Mouse (Mus musculus) stomach, embryonic 15.5 days (tissue): Measurements from ENCODE around the gene Shb. TPM values are rescaled to one million over a fixed set of nuclear protein-coding genes. Genes with fewer than 3 reads are reported as not detected.

Experiments used
- ATAC-seq: fragments of 200-750 bp; cut with Nextera tagmentation; 2 replicates; pipeline ENCODE4 v1.8.0; 2017; ENCODE audit warnings: low read depth, moderate number of reproducible peaks, moderate TSS enrichment; ENCODE audit not compliant: insufficient read depth, low FRiP score
- H3K27ac ChIP-seq: fragments of 300-500 bp; sonication (generic); 2 replicates; pipeline ENCODE4 v1.5.1; 2015; ENCODE audit warnings: mild to moderate bottlenecking, inconsistent platforms
- H3K27me3 ChIP-seq: fragments of 300-500 bp; sonication (generic); replicated peaks from 2 replicates; pipeline ENCODE4 v1.6.1; 2015; ENCODE audit warnings: inconsistent platforms
- H3K36me3 ChIP-seq: fragments of 300-500 bp; sonication (generic); 2 replicates; pipeline ENCODE4 v1.6.1; 2015; ENCODE audit warnings: inconsistent platforms
- H3K4me1 ChIP-seq: fragments of 300-500 bp; sonication (generic); 2 replicates; pipeline ENCODE4 v1.6.1; 2015; ENCODE audit warnings: inconsistent platforms
- H3K4me2 ChIP-seq: fragments of 300-500 bp; sonication (generic); 2 replicates; pipeline ENCODE4 v1.6.1; 2015; ENCODE audit warnings: mild to moderate bottlenecking, inconsistent platforms
- H3K4me3 ChIP-seq: fragments of 300-500 bp; sonication (generic); replicated peaks from 2 replicates; pipeline ENCODE4 v1.5.1; 2015; ENCODE audit warnings: inconsistent platforms
- H3K9ac ChIP-seq: fragments of 300-500 bp; sonication (generic); 2 replicates; pipeline ENCODE4 v1.6.1; 2015; ENCODE audit warnings: inconsistent platforms
- H3K9me3 ChIP-seq: fragments of 300-500 bp; sonication (generic); 2 replicates; pipeline ENCODE4 v1.6.1; 2016; ENCODE audit warnings: inconsistent platforms
- WGBS: fragments of 180-500 bp; shearing (Covaris S2); methylation state at CpG from one replicate; pipeline ENCODE4 v1.1.7; 2015; 5-methylcytosine and 5-hydroxymethylcytosine counted together
- polyA plus RNA-seq: library from polyadenylated mRNA; unstranded; fragments of >200 nt; fragmentation: Nextera tagmentation; extraction: Ambion mirVana; gene quantifications from 2 replicates; pipeline ENCODE4 v1.2.1, GENCODE M21; 2015

Shb gene
- polyA plus RNA-seq, 1 experiment from 2014 or later, result 5.8 TPM

DNA sequence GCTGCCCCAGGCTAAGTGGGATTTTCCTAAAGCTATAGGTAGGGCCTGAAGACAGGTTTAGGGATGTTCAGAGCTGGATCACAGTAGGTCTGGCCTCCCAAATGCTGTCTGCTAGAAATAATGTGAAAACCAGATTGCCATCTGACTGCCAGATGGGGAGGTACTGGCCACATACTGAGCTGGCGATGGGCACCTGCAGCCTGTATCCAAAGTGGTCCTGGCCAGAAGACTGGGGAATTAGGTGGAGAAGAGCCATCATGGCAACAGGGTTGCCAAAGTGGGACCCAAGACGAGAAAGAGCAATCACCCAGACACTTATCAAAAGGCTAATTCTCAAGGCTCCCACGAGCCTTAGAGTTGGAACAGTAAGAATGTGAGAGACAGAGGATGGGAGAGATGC, 6.1 kb downstream of the Shb start:
- no peaks in the 10 kb centered on the region for H3K9me3 ChIP-seq
- no peak overlapping the region for H3K4me2 ChIP-seq
- no peak overlapping the region for H3K27ac ChIP-seq
- peaks cover 37% of the 10 kb centered on the region for H3K4me1 ChIP-seq
- 93% methylated on average over 3 of the region's 3 CpGs for WGBS
- peaks cover 4% of the 10 kb centered on the region; the same call in 1 of the 2 replicates for H3K36me3 ChIP-seq
- no peak overlapping the region for H3K9ac ChIP-seq
- no peaks in the 10 kb centered on the region for H3K27me3 ChIP-seq
- H3K4me3 ChIP-seq, result no peak overlapping the region
- ATAC-seq, result no peak

DNA sequence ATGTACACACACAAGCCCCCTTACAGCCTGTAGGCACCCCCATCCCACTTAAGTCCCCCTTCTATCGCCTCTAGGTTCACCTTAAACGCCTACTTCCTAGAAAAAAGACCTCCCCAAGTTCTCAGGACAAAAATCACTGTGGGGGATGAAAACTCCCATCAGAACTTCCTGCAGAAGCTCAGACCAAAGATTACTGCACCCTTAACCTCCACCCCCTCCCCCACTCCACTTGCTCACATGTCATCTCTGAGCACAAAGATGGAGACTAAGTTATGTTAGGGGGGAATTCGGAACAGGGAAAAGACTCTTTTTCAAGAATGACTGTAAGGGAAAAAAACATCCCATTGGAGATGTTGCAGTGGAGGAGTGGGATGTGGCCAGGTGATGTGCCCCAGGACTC, 6.7 kb downstream of the Shb start:
- ATAC-seq, result no peak
- 78% methylated on average over 3 of the region's 3 CpGs for whole genome bisulfite sequencing
- Histone ChIP-seq H3K4me1 (peaks cover 42% of the 10 kb centered on the region), H3K4me3 (no peak overlapping the region), H3K9ac (no peak overlapping the region), H3K4me2 (no peak overlapping the region), H3K27me3 (no peaks in the 10 kb centered on the region), H3K9me3 (no peaks in the 10 kb centered on the region), H3K27ac (no peak overlapping the region), H3K36me3 (peaks cover 4% of the 10 kb centered on the region; the same call in 1 of the 2 replicates)

DNA sequence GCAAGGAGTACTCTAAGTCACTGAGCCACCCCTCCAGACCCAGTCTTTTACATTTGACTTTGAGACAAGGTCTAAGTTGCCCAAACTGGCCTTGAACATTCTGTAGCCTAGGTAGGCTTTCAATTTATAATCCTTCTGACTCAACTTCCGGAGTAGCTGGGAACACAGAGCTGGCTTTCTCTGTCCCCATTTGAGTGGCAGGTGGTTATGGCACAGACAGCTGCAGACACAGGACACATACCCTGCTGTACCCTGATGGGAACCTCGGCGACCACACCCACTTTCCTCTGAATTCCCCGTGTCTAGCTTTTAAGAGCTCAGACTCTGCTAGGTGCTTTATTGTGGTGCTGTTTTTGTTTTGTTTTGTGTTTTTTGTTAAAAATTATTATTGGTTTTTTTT, 7.7 kb downstream of the Shb start:
- H3K27ac ChIP-seq, result no peak overlapping the region
- no peaks in the 10 kb centered on the region for H3K27me3 ChIP-seq
- ATAC-seq, result no peak
- H3K36me3 ChIP-seq, result peaks cover 4% of the 10 kb centered on the region; the same call in 1 of the 2 replicates
- peaks cover 42% of the 10 kb centered on the region for H3K4me1 ChIP-seq
- WGBS, result 84% methylated on average over 4 of the region's 4 CpGs
- H3K9ac ChIP-seq, result no peak overlapping the region
- H3K4me3 ChIP-seq, result no peak overlapping the region
- no peaks in the 10 kb centered on the region for H3K9me3 ChIP-seq
- H3K4me2 ChIP-seq, result no peak overlapping the region

DNA sequence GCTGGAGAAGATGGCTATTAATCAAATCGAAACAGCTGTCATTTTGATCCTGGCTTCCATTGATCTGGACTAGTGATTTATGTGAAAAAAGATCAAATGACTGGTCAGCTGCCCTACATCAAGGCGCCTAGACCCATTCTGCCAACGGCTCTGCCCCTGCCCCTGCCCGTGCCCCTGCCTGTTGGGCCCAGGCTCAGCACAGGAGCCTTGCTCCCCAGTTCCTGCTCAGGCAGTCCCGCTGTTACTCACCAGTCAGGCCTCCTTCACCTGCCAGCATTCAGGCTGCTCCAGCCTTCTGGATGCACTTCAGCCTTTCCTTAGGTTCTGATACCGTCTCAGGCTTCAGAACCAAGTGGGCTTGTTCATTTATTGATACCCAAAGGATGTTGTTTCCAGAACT, 8.9 kb downstream of the Shb start:
- WGBS, result 84% methylated on average over 6 of the region's 6 CpGs
- H3K4me1 ChIP-seq, result peaks cover 35% of the 10 kb centered on the region

DNA sequence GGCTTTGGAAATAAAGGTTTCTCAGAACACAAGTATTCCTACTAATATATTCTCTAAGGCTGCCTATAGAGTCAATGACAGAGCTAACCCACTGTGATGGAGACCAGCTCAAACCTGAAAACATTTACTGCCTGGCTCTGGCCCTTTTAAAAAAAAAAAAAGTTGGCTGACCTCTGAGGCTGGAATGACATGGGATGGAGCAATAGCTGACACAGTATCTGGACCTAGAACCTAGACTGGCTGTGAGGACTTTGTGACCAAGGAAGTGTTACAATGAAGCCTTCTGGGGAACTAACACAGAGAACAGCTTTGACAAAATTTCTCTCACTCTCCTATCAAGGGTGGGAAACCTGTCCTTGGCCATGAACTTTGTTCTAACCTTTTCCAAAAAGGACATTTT, 9.3 kb downstream of the Shb start:
- Histone ChIP-seq H3K4me2 (no peak overlapping the region), H3K4me1 (peaks cover 31% of the 10 kb centered on the region), H3K9ac (no peak overlapping the region), H3K27ac (no peak overlapping the region), H3K36me3 (peaks cover 4% of the 10 kb centered on the region; the same call in 1 of the 2 replicates), H3K9me3 (no peaks in the 10 kb centered on the region), H3K4me3 (no peak overlapping the region), H3K27me3 (no peaks in the 10 kb centered on the region)
- no peak for ATAC-seq

More for the DNA sequence above, 8.9 kb downstream of the Shb start:
- Histone ChIP-seq H3K27me3 (no peaks in the 10 kb centered on the region), H3K27ac (no peak overlapping the region), H3K36me3 (peaks cover 4% of the 10 kb centered on the region; the same call in 1 of the 2 replicates), H3K4me3 (no peak overlapping the region), H3K9me3 (no peaks in the 10 kb centered on the region), H3K9ac (no peak overlapping the region), H3K4me2 (no peak overlapping the region)
- ATAC-seq, result no peak

DNA sequence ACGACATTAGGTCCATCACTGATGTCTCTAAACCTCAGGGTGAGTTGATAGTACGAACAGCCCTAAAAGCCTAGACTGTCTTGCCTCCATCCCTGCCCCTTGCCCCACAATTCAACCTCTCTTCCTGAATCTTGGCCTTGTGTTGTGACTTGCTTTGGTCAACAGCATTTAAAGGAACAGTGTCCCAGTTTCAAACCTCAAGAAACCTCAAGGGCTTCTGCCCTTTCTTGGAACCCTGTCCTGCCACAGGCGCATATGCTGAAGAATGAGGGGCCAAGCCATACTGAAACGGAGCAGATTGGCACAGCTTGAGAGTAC, 9.7 kb downstream of the Shb start:
- no peak overlapping the region for H3K4me3 ChIP-seq
- no peaks in the 10 kb centered on the region for H3K27me3 ChIP-seq
- H3K4me1 ChIP-seq, result peaks cover 27% of the 10 kb centered on the region
- no peak overlapping the region for H3K27ac ChIP-seq
- WGBS, result 75% methylated on average over 4 of the region's 4 CpGs
- H3K9ac ChIP-seq, result no peak overlapping the region
- H3K4me2 ChIP-seq, result no peak overlapping the region
- H3K9me3 ChIP-seq, result no peaks in the 10 kb centered on the region
- no peak for ATAC-seq
- peaks cover 4% of the 10 kb centered on the region; the same call in 1 of the 2 replicates for H3K36me3 ChIP-seq

DNA sequence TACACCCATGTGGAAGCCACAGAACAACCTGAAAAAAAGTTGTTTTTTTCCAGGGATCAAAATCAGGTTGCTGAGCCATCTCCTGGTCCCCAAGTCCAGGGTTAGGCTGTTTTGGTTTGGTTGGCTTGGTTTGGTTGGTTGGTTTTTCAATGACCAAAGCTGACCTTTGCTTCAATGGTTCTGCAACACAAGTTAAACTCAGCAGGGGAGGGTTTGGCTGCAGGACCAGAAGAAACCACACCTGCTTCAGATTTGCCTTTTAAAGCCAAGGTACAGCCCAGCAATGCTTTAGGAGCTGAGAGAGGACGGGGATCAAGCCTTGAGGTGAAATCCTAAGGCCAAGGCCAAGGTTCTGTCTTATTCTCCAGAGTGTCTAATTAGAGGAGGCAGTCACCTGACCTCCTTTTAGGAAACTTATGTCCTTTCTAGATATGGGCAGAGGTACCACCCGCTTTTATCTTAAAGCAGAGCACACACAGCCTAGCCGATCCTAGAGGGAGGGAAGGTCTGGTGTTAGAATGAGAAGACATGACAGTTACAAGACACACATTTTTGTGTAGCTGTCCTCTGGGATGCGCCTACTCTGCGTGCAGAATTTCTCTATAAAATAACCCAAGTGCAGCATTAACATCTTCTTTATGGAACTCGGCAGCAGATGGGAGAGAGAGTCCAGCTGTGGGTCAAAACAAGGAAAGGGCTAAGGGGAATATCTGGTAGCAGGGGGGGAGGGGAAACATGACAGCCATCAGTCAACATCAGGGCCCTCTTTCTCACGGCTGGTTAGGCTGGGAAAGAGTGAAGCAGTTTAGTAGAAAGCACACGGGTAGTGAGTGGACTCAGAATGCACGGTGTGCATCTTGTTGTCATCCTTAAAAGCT, 10.3 kb downstream of the Shb start:
- 54% methylated on average over 9 of the region's 9 CpGs for WGBS
- peaks cover 4% of the 10 kb centered on the region; the same call in 1 of the 2 replicates for H3K36me3 ChIP-seq
- H3K9ac ChIP-seq, result no peak overlapping the region
- no peaks in the 10 kb centered on the region for H3K9me3 ChIP-seq
- ATAC-seq, result peak; percentile 64; the same call in 1 of the 2 replicates
- H3K4me3 ChIP-seq, result no peak overlapping the region
- H3K27ac ChIP-seq, result no peak overlapping the region
- no peak overlapping the region for H3K4me2 ChIP-seq
- H3K27me3 ChIP-seq, result no peaks in the 10 kb centered on the region
- peaks cover 21% of the 10 kb centered on the region for H3K4me1 ChIP-seq

DNA sequence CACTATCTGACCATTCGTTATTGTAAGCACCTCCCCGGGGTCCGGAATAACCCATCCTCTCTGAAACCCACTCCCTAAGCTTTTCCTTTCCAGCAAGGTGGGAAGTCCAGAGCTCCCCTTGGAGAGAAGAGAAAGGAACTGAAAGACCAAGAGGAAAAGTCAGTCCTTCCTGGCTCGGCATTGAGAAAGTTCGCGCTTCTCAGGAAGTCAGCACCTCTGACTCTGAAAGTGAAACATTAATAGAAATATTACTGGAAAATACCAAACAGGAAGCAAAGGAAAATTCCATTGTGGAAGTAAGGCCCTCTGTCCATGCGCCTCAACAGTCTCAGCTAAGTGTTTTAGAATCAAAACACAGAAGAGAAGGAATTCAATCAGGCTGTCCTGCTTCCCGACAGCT, 11.9 kb downstream of the Shb start:
- WGBS, result 46% methylated on average over 8 of the region's 8 CpGs
- no peak for ATAC-seq
- no peaks in the 10 kb centered on the region for H3K27me3 ChIP-seq
- H3K9ac ChIP-seq, result no peak overlapping the region
- H3K4me2 ChIP-seq, result no peak overlapping the region
- peaks cover 4% of the 10 kb centered on the region; the same call in 1 of the 2 replicates for H3K36me3 ChIP-seq
- no peak overlapping the region for H3K4me3 ChIP-seq
- H3K27ac ChIP-seq, result peak overlapping the region; percentile 62; the same call in 1 of the 2 replicates
- peaks cover 21% of the 10 kb centered on the region; the same call in 1 of the 2 replicates for H3K4me1 ChIP-seq
- no peaks in the 10 kb centered on the region for H3K9me3 ChIP-seq

DNA sequence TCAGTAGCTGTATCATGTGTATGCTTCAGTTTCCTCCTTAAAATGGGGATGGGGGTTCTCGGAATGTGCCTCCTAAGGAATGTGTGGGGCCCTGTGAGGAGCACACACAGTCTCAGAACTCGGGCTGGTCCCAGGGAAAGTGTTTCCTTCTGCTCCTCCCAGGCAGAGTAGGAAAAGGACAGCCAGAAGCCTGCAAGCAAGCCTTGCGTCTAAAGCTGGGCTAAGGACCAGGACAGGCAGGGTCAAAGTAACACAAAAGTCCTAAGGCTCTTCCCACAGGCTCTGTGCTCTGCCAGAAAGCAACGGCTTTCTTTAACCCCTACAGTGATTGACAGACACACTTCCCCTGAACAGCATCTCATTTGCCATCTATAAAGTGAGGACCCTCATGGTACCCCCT, 14.9 kb downstream of the Shb start:
- no peak for ATAC-seq
- Histone ChIP-seq H3K4me3 (no peak overlapping the region), H3K27me3 (no peaks in the 10 kb centered on the region), H3K9ac (no peak overlapping the region), H3K4me1 (peaks cover 40% of the 10 kb centered on the region), H3K36me3 (no peaks in the 10 kb centered on the region), H3K4me2 (no peak overlapping the region), H3K9me3 (no peaks in the 10 kb centered on the region), H3K27ac (no peak overlapping the region)
- 30% methylated on average over 4 of the region's 4 CpGs for WGBS

DNA sequence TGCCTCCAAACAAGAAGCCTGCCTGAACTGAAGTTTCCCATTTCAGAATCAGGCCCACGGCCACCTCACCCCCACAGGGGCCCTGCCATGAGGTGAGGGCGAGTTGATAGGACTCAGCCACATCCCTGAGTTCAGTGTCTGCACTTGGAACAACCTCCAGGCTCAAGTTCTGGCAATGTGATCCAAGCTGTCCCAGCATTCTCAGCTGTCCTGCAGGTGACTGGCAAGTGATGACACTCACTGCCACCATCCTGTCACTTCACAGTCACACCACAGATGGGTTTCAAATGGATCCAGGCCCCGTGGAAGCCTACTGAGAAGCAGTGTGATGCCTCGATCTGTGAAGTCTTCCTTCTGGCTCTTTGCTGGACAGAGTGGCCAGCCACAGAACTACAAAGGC, 16.4 kb downstream of the Shb start:
- WGBS, result 71% methylated on average over 4 of the region's 4 CpGs
- Histone ChIP-seq H3K4me1 (peaks cover 25% of the 10 kb centered on the region), H3K9me3 (no peaks in the 10 kb centered on the region), H3K27me3 (no peaks in the 10 kb centered on the region), H3K27ac (no peak overlapping the region), H3K4me3 (no peak overlapping the region), H3K4me2 (no peak overlapping the region), H3K9ac (no peak overlapping the region), H3K36me3 (no peaks in the 10 kb centered on the region)
- ATAC-seq, result no peak

DNA sequence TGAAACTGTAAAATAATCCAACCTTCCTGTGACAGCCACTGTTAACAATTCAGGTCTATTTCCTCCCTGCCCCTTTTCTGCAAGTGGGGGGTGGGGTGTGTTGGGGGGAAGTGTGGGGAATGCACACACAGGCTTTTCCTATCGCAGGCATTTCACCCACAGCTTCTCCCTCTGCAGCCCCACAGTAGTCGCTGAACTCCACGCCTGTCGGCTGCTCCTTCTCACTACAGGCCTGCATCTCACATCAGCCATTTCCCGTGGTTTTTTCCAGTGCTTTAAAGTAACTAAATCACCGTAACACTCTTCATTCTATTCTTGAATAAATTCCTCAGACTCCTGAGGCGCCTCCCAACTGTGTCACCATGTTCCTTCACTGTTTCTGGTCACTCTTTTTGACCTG, 17.9 kb downstream of the Shb start:
- Histone ChIP-seq H3K9me3 (no peaks in the 10 kb centered on the region), H3K27me3 (no peaks in the 10 kb centered on the region), H3K36me3 (no peaks in the 10 kb centered on the region), H3K4me1 (peaks cover 22% of the 10 kb centered on the region), H3K9ac (no peak overlapping the region), H3K4me3 (no peak overlapping the region), H3K27ac (peak overlapping the region; percentile 84), H3K4me2 (peak overlapping the region; percentile 46)
- ATAC-seq, result no peak
- WGBS, result 25% methylated on average over 7 of the region's 7 CpGs

DNA sequence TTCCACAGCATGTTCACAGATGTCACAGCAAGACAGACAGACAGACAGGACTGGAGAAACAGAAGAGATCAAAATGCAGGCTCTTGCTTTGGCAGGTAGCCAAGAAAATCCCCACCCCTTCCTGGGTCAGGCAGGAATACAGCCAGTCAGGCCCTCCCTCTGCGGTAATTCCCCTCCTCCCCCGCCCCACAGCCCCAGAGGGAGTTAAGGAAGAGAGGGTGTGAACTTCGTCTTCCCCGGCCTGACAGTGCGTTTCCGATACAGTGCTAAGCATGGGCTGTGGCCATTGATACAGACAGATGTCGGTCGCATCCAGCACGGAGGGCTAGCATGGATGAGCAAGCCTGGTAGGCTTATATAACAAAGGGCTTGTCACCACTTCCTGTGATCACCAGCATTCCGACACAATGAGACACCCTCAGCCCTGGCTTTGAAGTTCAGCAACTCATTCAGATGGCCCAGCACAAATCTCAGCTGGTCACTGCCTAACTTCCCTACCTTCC, 18.4 kb downstream of the Shb start:
- no peak overlapping the region for H3K9ac ChIP-seq
- ATAC-seq, result peak; percentile 84

More for the DNA sequence above, 18.4 kb downstream of the Shb start:
- Histone ChIP-seq H3K4me3 (no peak overlapping the region), H3K27ac (peak overlapping the region; percentile 84), H3K27me3 (no peaks in the 10 kb centered on the region), H3K4me1 (peaks cover 25% of the 10 kb centered on the region), H3K9me3 (no peaks in the 10 kb centered on the region), H3K36me3 (no peaks in the 10 kb centered on the region), H3K4me2 (peak overlapping the region; percentile 46)
- WGBS, result 1% methylated on average over 10 of the region's 10 CpGs
